Mouse (Mus musculus) intestine, embryonic 14.5 days (tissue): ENCODE data around the gene Dio3. TPM values are rescaled to one million over a fixed set of nuclear protein-coding genes. Genes with fewer than 3 reads are reported as not detected.

Experiments
- ATAC-seq: fragments of 200-750 bp; cut with Nextera tagmentation; replicated peaks from 2 replicates; pipeline ENCODE4 v1.8.0; 2017; ENCODE audit warnings: low read depth, moderate number of reproducible peaks, moderate TSS enrichment, moderate library complexity; ENCODE audit not compliant: low FRiP score, low TSS enrichment
- DNase-seq: peaks from one replicate; pipeline ENCODE4 v3.0.0-alpha.2; 2018; ENCODE audit warnings: low spot score
- H3K27ac ChIP-seq: fragments of 300-500 bp; sonication (generic); 2 replicates; pipeline ENCODE4 v1.5.1; 2014; ENCODE audit warnings: low read depth, mild to moderate bottlenecking, control low read depth
- H3K27me3 ChIP-seq: fragments of 300-500 bp; sonication (generic); replicated peaks from 2 replicates; pipeline ENCODE4 v1.6.1; 2014; ENCODE audit warnings: low read length, control low read depth; ENCODE audit not compliant: control insufficient read depth, insufficient read depth
- H3K36me3 ChIP-seq: fragments of 300-500 bp; sonication (generic); 2 replicates; pipeline ENCODE4 v1.6.1; 2014; ENCODE audit warnings: low read length, control low read depth; ENCODE audit not compliant: control insufficient read depth, insufficient read depth
- H3K4me1 ChIP-seq: fragments of 300-500 bp; sonication (generic); replicated peaks from 2 replicates; pipeline ENCODE4 v1.6.1; 2014; ENCODE audit warnings: low read length, control low read depth, mixed read lengths; ENCODE audit not compliant: control insufficient read depth, insufficient read depth
- H3K4me2 ChIP-seq: fragments of 300-500 bp; sonication (generic); 2 replicates; pipeline ENCODE4 v1.6.1; 2014; ENCODE audit warnings: low read length
- H3K4me3 ChIP-seq: fragments of 300-500 bp; sonication (generic); 2 replicates; pipeline ENCODE4 v1.5.1; 2014; ENCODE audit warnings: low read depth, low read length, control low read depth, mixed read lengths
- H3K9ac ChIP-seq: fragments of 300-500 bp; sonication (generic); 2 replicates; pipeline ENCODE4 v1.6.1; 2014; ENCODE audit warnings: mild to moderate bottlenecking, low read length
- H3K9me3 ChIP-seq: fragments of 300-500 bp; sonication (generic); 2 replicates; pipeline ENCODE4 v1.6.1; 2016; ENCODE audit warnings: low read length, control low read depth; ENCODE audit not compliant: control insufficient read depth
- WGBS: fragments of 180-500 bp; shearing (Covaris S2); extraction: QIAGEN DNeasy Blood & Tissue Kit; methylation state at CpG from one replicate; pipeline ENCODE4 v1.1.7; 2014; 5-methylcytosine and 5-hydroxymethylcytosine counted together
- polyA plus RNA-seq: library from polyadenylated mRNA; unstranded; fragments of >200 nt; fragmentation: Nextera tagmentation; extraction: Ambion mirVana; gene quantifications from 2 replicates; pipeline ENCODE4 v1.2.1, GENCODE M21; 2014

Dio3 gene
- polyA plus RNA-seq, 1 experiment from 2014 or later: 0.35 TPM

DNA sequence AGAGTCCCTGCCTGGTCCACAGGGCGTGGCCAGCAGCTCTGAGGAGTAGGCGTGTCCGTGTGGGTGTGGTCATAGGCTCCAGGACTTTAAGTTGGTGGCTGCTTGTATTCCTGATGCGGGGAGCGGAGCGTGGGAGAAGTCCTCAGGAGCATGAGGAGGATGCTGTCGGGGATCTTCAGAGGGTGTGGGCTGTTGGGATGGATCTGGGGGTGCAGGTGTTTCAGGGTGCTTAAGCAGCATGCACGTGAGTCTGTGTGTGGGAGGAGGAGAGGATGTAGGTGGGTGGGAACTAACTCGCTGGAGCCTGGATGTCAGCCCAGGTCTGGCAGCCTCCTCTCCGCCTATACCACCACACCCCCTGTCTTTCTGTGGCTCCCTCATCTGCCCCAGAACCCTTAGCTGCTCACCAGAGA, 26.7 kb upstream of the Dio3 start:
- Histone ChIP-seq H3K36me3 (no peaks in the 10 kb centered on the region), H3K9me3 (no peaks in the 10 kb centered on the region), H3K27ac (no peak overlapping the region), H3K9ac (no peak overlapping the region), H3K4me3 (no peak overlapping the region), H3K27me3 (no peaks in the 10 kb centered on the region), H3K4me2 (no peak overlapping the region), H3K4me1 (no peaks in the 10 kb centered on the region)
- ATAC-seq (0 out of 2 replicates have a peak, but pooled peaks have one; percentile 51), DNase-seq (no peak)
- WGBS: 27% methylated on average over 10 of the region's 10 CpGs

GRCm38 (mm10) chr12:110255731-110256130, 23.1 kb upstream of the Dio3 start:
- no peaks in the 10 kb centered on the region for H3K4me1 ChIP-seq
- no peaks in the 10 kb centered on the region for H3K36me3 ChIP-seq
- WGBS: 69% methylated on average over 10 of the region's 10 CpGs
- no peaks in the 10 kb centered on the region for H3K9me3 ChIP-seq
- H3K9ac ChIP-seq: no peak overlapping the region
- no peak for ATAC-seq
- no peak overlapping the region for H3K27ac ChIP-seq
- no peak overlapping the region for H3K4me3 ChIP-seq
- H3K4me2 ChIP-seq: no peak overlapping the region
- no peaks in the 10 kb centered on the region for H3K27me3 ChIP-seq
- DNase-seq: no peak

DNA sequence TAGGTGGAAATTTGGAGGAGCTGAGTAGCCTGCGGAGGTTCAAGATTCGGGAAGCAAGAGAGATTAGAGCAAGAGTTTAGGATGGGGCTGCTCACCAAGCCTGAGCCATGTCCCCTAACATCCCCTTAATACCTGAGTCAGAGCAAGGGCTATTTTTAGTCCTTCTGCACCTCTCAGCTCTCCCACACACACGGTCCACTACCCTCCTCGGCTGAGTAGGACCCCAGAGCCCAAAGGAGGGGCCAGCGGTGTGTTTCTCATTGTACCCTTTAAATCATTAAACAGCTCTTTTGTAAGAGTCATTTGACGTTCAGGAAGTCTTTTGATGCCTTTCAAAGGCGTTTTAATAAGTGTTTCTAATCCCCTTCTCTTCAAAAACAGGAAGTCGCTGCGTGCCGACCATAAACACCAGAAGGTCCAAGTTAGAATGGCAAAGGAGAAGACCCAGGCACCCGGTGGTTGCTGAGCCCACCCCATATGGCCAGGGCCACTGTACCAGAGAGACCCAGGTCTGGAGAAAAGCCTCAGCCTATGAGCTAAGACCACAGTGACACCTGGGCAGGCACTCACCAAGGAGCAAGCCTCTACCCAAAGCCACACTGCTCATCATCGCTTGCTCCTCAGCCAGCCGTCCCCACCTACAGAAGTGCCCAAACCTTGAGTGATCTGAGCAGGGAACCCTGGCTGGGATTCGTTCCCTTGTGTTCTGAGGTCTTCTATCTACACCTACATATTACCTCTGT, 22.2 kb upstream of the Dio3 start:
- H3K36me3 ChIP-seq: no peaks in the 10 kb centered on the region
- DNase-seq (no peak), ATAC-seq (no peak)
- whole genome bisulfite sequencing: 52% methylated on average over 14 of the region's 14 CpGs
- no peak overlapping the region for H3K4me2 ChIP-seq
- H3K9me3 ChIP-seq: no peaks in the 10 kb centered on the region
- H3K27ac ChIP-seq: no peak overlapping the region
- no peaks in the 10 kb centered on the region for H3K4me1 ChIP-seq
- no peak overlapping the region for H3K4me3 ChIP-seq
- H3K27me3 ChIP-seq: no peaks in the 10 kb centered on the region
- no peak overlapping the region for H3K9ac ChIP-seq

DNA sequence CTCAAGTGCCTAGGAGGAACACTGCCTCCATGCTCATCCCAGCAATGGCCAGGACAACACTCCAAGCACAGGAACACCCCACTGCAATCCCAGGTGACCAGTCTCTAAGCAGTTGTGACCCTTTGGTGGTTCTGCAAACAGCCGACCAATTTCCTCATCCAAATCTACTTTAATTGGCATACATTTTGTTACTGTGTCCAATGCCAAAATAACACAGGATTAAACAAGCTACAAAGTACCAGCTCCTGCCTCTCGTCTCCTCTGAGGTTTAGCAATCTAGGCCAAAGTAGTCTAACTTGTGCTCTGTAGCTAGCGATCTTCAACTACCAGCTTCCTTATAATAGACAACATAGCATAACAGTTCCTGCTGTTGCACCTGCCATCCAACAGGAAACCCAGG, 10.6 kb upstream of the Dio3 start:
- DNase-seq (no peak), ATAC-seq (no peak)
- Histone ChIP-seq H3K27ac (no peak overlapping the region), H3K4me3 (no peak overlapping the region), H3K36me3 (no peaks in the 10 kb centered on the region), H3K4me2 (no peak overlapping the region), H3K9ac (no peak overlapping the region), H3K9me3 (no peaks in the 10 kb centered on the region), H3K27me3 (no peaks in the 10 kb centered on the region), H3K4me1 (no peaks in the 10 kb centered on the region)
- WGBS: 91% methylated on average over 3 of the region's 3 CpGs

- Histone ChIP-seq H3K27ac (no peak overlapping the region), H3K9me3 (no peaks in the 10 kb centered on the region), H3K4me1 (no peaks in the 10 kb centered on the region), H3K9ac (no peak overlapping the region), H3K4me3 (no peak overlapping the region), H3K4me2 (no peak overlapping the region), H3K36me3 (no peaks in the 10 kb centered on the region), H3K27me3 (no peaks in the 10 kb centered on the region)
- 74% methylated on average over 4 of the region's 4 CpGs for WGBS
- ATAC-seq (no peak), DNase-seq (no peak)
Observed at GRCm38 (mm10) chr12:110269686-110270085, 9.2 kb upstream of the Dio3 start.

DNA sequence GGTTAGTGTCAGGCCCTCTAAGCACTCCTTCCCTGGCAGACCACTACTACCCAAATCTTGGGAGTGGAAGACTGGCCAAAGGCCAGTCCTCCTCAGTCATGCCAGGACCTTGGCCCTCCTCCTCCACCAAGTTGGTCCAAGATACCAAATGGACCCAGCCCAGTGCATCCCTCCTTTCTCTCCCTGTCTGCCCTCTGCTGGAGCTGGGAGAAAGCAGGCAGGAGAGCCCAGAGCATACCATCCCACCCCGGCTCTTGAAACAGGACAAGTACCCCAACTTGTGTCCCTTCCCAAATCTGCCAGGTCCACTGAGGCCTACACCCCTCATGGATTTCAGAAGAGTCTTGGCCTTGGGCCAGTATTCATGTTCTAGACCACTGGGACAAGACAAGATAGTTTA, 2.8 kb upstream of the Dio3 start:
- no peak overlapping the region for H3K27ac ChIP-seq
- 82% methylated on average over 1 of the region's 1 CpGs for WGBS
- no peak overlapping the region for H3K4me3 ChIP-seq
- no peak overlapping the region for H3K9ac ChIP-seq
- H3K27me3 ChIP-seq: peaks cover 54% of the 10 kb centered on the region
- no peaks in the 10 kb centered on the region for H3K9me3 ChIP-seq
- ATAC-seq: no peak
- H3K4me1 ChIP-seq: peaks cover 14% of the 10 kb centered on the region
- no peak for DNase-seq
- H3K4me2 ChIP-seq: no peak overlapping the region
- H3K36me3 ChIP-seq: no peaks in the 10 kb centered on the region

DNA sequence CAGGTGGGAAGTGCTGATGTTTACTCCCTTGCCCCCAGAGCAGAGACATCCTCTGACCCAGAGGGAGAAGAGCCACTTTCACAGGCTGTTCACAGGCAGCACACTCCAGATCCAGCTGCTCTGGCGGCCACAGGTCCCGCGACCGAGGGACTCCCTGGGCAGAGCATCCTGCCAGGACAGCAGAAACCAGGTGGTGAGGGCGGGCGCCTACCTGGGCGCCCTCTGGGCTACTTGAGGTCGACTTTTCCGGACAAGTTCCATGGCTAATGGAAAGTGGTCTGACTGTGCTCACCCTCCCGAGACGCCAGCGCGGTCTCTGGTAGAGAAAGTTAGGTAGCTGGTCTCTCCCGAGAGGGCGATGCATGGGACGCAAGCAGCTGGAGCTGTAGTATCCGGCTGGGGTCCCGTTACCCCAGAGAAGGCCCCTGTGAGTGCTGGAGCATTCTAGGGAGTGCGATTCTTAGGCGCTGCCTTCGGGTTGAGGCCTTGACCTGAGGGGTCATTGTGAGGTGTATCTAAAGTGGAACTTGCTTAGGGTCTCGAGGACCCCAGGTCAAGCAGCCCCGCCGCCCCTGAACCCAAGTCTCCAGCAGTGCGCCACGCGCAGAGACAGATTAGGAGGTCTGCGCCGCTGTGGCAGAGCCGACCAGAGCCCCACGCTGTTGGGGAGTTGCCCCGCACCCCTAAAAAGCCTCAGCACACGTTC, 1.5 kb upstream of the Dio3 start:
- Histone ChIP-seq H3K4me1 (peaks cover 14% of the 10 kb centered on the region), H3K36me3 (no peaks in the 10 kb centered on the region), H3K9ac (peak overlapping the region; percentile 29; the same call in 1 of the 2 replicates), H3K27ac (no peak overlapping the region), H3K9me3 (no peaks in the 10 kb centered on the region), H3K4me2 (peak overlapping the region; percentile 69), H3K4me3 (peak overlapping the region; percentile 40), H3K27me3 (peaks cover 67% of the 10 kb centered on the region)
- no peak for DNase-seq
- WGBS: 4% methylated on average over 33 of the region's 33 CpGs
- no peak for ATAC-seq

DNA sequence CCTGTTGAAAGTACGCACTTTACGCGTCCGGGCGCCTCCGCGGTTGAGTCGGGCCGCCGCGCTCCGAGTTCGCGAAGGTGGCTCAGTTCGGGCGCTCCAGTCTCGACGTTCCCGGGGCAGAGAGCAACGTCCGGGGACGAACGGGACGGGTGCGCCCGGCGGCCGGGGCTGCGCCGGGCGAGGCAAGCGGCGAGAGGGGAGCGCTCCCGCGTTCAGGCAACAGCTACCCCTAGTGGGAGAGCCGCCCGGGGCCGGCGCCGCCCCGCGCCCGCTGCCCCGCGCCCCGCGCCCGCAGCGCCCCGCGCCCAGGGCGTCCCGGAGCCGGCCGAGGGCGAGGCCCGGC, 932 bp upstream of the Dio3 start:
- no peaks in the 10 kb centered on the region for H3K9me3 ChIP-seq
- WGBS: 1% methylated on average over 35 of the region's 58 CpGs
- H3K4me2 ChIP-seq: peak overlapping the region; percentile 69
- no peak overlapping the region for H3K27ac ChIP-seq
- DNase-seq (no peak), ATAC-seq (no peak)
- peaks cover 73% of the 10 kb centered on the region for H3K27me3 ChIP-seq
- peak overlapping the region; percentile 29; the same call in 1 of the 2 replicates for H3K9ac ChIP-seq
- peak overlapping the region; percentile 40 for H3K4me3 ChIP-seq
- H3K36me3 ChIP-seq: no peaks in the 10 kb centered on the region
- H3K4me1 ChIP-seq: peaks cover 14% of the 10 kb centered on the region

- peaks cover 14% of the 10 kb centered on the region for H3K4me1 ChIP-seq
Observed at GRCm38 (mm10) chr12:110280373-110280772, 1.5 kb downstream of the Dio3 start.

More at GRCm38 (mm10) chr12:110280373-110280772, 1.5 kb downstream of the Dio3 start:
- no peaks in the 10 kb centered on the region for H3K9me3 ChIP-seq
- DNase-seq (no peak), ATAC-seq (no peak)
- peaks cover 92% of the 10 kb centered on the region for H3K27me3 ChIP-seq
- H3K9ac ChIP-seq: no peak overlapping the region
- H3K4me3 ChIP-seq: no peak overlapping the region
- WGBS: under 1% methylated on average over 22 of the region's 22 CpGs
- H3K36me3 ChIP-seq: no peaks in the 10 kb centered on the region
- no peak overlapping the region for H3K27ac ChIP-seq
- H3K4me2 ChIP-seq: no peak overlapping the region
